Mouse (Mus musculus): ENCODE measurements at regions not wholly inside any gene's neighbourhood (a gene's known extent, or its start where the extent isn't known, plus 50 kb on each side); places are given as distances from the start of the nearest gene placed in this dataset.
A peak's percentile ranks its signal among the peaks of the same experiment; 100 is the strongest.
"Not testable (repeated sequence)": the region's sequence is repeated elsewhere in the genome, so short reads cannot be mapped to it uniquely, and the experiment has no call there.

GRCm38 (mm10) chr6:31810602-31811512 lies 239.2 kb upstream of the 1700012A03Rik start:
- DNase-seq, result no peak

GRCm38 (mm10) chr6:31804468-31804867 lies 240.7 kb upstream of the Podxl start:
- not testable (repeated sequence) for DNase-seq

GRCm38 (mm10) chr6:31803222-31803621 lies 239.4 kb upstream of the Podxl start:
- not testable (repeated sequence) for DNase-seq

- DNase-seq, result no peak
Observed at GRCm38 (mm10) chr6:31791547-31791946, 227.8 kb upstream of the Podxl start.

- DNase-seq, result peak; percentile 75
Observed at GRCm38 (mm10) chr6:31790906-31791305, 227.1 kb upstream of the Podxl start.

GRCm38 (mm10) chr6:31776841-31777240 lies 213.1 kb upstream of the Podxl start:
- DNase-seq, result no peak

GRCm38 (mm10) chr6:31771916-31772315 lies 208.1 kb upstream of the Podxl start:
- no peak for DNase-seq

- no peak for DNase-seq
Observed at GRCm38 (mm10) chr6:31745589-31745988, 181.8 kb upstream of the Podxl start.

GRCm38 (mm10) chr6:31731391-31731790 lies 167.6 kb upstream of the Podxl start:
- DNase-seq, result no peak

- no peak for DNase-seq
Observed at GRCm38 (mm10) chr6:31719614-31720013, 155.8 kb upstream of the Podxl start.

- no peak for DNase-seq
Observed at GRCm38 (mm10) chr6:31718843-31719242, 155.1 kb upstream of the Podxl start.

- DNase-seq, result peak; percentile 68
Observed at GRCm38 (mm10) chr6:31717531-31717930, 153.8 kb upstream of the Podxl start.

- no peak for DNase-seq
Observed at GRCm38 (mm10) chr6:31707256-31707655, 143.5 kb upstream of the Podxl start.

GRCm38 (mm10) chr6:31704191-31704590 lies 140.4 kb upstream of the Podxl start:
- DNase-seq, result no peak

- no peak for DNase-seq
Observed at GRCm38 (mm10) chr6:31702931-31703330, 139.2 kb upstream of the Podxl start.

GRCm38 (mm10) chr6:31695885-31696284 lies 132.1 kb upstream of the Podxl start:
- DNase-seq, result no peak

GRCm38 (mm10) chr6:31693047-31693446 lies 129.3 kb upstream of the Podxl start:
- no peak for DNase-seq

- DNase-seq, result no peak
Observed at GRCm38 (mm10) chr6:31692024-31692423, 128.2 kb upstream of the Podxl start.

- no peak for DNase-seq
Observed at GRCm38 (mm10) chr6:31680101-31680500, 116.3 kb upstream of the Podxl start.

- DNase-seq, result no peak
Observed at GRCm38 (mm10) chr6:31665671-31666486, 102.1 kb upstream of the Podxl start.

- DNase-seq, result peak; percentile 73
Observed at GRCm38 (mm10) chr6:31664495-31664894, 100.7 kb upstream of the Podxl start.

- peak; percentile 59 for DNase-seq
Observed at GRCm38 (mm10) chr6:31660778-31661177, 97.0 kb upstream of the Podxl start.

GRCm38 (mm10) chr6:31659901-31660300 lies 96.1 kb upstream of the Podxl start:
- no peak for DNase-seq

All from adrenal gland, postnatal 25 days (tissue).